Mouse (Mus musculus): ENCODE results near the gene Pla2g12b. TPM values are rescaled to one million over a fixed set of nuclear protein-coding genes. Genes with fewer than 3 reads are reported as not detected.

The Pla2g12b gene
- polyA plus RNA-seq, 1 experiment, result not detected

DNA sequence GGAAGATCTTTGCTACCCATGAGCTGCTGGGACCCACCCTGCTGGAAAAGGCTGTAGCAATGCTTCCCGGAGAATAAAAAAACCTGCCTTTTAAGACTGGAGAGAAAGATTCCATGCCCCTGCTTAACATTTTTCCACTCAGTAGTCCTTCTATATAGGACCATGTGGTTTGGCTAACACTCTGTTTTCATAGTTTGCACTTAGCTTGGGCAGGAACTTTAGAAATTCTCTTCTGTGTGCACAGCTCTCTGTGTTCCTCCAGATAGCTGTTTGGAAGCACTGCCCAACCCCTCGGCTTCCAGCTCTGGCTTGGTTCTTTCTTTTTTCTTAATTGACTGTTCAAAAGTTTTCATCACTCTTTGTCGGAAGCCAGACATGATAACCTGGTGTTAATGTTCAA lies 13.2 kb downstream of the Pla2g12b start:
- H3K27me3 ChIP-seq (ENCODE audit: control insufficient read depth, insufficient read depth, insufficient read length), result no peaks in the 10 kb centered on the region
- no peak overlapping the region for H3K4me3 ChIP-seq
- no peaks in the 10 kb centered on the region for H3K79me2 ChIP-seq (ENCODE audit: control insufficient read depth, insufficient read depth)
- H3K36me3 ChIP-seq (ENCODE audit: control insufficient read depth, insufficient read depth), result no peaks in the 10 kb centered on the region
- TF ChIP-seq MYOG (IDR thresholded peaks at IDR 0.05; ENCODE audit: control insufficient read depth in 1 of 3, insufficient read depth in 1 of 3, insufficient read length in 2 of 3, low read depth in 2 of 3), result no peak
- TF ChIP-seq E2F4 (IDR thresholded peaks at IDR 0.05; ENCODE audit: insufficient read depth), result no peak
- TF ChIP-seq POLR2A (IDR thresholded peaks at IDR 0.05; ENCODE audit: insufficient read length, low read depth), result no peak
- TF ChIP-seq SRF (IDR thresholded peaks at IDR 0.05; ENCODE audit: control insufficient read depth, insufficient read length, low read depth), result no peak
- no peak for TF ChIP-seq TCF12 (IDR thresholded peaks at IDR 0.05; ENCODE audit: insufficient read depth, poor library complexity, severe bottlenecking)
- no peak for TF ChIP-seq USF1 (IDR thresholded peaks at IDR 0.05; ENCODE audit: low read depth)
- no peak for TF ChIP-seq TCF3 (IDR thresholded peaks at IDR 0.05; ENCODE audit: insufficient read length, low read depth)
- no peak for TF ChIP-seq POLR2AphosphoS2 (IDR thresholded peaks at IDR 0.05; ENCODE audit: insufficient read length, low read depth)
- TF ChIP-seq MAX (IDR thresholded peaks at IDR 0.05; ENCODE audit: low read depth), result no peak
- TF ChIP-seq REST (IDR thresholded peaks at IDR 0.05; ENCODE audit: insufficient read depth, insufficient read length), result no peak
- no peak for TF ChIP-seq MYOD1 (IDR thresholded peaks at IDR 0.05; ENCODE audit: control insufficient read depth in 1 of 3, insufficient read length in 2 of 3, low read depth in 2 of 3)
- no peak for TF ChIP-seq CEBPB (IDR thresholded peaks at IDR 0.05; ENCODE audit: insufficient read depth, poor library complexity, severe bottlenecking)
- no peak overlapping the region for H3ac ChIP-seq (ENCODE audit: control insufficient read depth, insufficient read length)
- H3K4me2 ChIP-seq (ENCODE audit: low read depth), result no peak overlapping the region

DNA sequence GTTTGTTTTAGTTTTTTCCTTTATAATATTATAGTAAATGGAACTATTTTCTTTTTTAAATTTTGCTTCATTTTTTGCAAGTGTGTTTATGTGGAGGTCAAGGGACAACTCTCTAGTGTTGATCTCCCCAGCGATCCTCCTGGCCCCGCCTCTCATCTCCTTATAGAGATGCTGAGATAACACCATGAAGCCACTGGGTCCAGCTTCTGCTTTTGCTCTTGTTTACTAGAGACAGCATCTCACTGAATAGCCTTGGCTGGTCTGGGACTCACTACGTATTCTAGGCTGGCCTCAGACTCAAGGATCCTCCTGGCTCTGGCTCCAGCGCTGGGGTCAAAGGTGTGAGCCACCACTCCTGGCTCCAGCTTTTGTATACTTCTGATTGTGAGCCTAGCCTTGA lies 16.1 kb downstream of the Pla2g12b start:
- no peaks in the 10 kb centered on the region for H3K79me2 ChIP-seq (ENCODE audit: control insufficient read depth, insufficient read depth)
- no peaks in the 10 kb centered on the region for H3K36me3 ChIP-seq (ENCODE audit: control insufficient read depth, insufficient read depth)
- H3K4me3 ChIP-seq, result no peak overlapping the region
- H3K27me3 ChIP-seq (ENCODE audit: control insufficient read depth, insufficient read depth, insufficient read length), result no peaks in the 10 kb centered on the region
- no peak overlapping the region for H3K4me2 ChIP-seq (ENCODE audit: low read depth)
- TF ChIP-seq CEBPB (IDR thresholded peaks at IDR 0.05; ENCODE audit: insufficient read depth, poor library complexity, severe bottlenecking) (no peak), SRF (IDR thresholded peaks at IDR 0.05; ENCODE audit: control insufficient read depth, insufficient read length, low read depth) (no peak), MAX (IDR thresholded peaks at IDR 0.05; ENCODE audit: low read depth) (no peak), USF1 (IDR thresholded peaks at IDR 0.05; ENCODE audit: low read depth) (no peak), POLR2A (IDR thresholded peaks at IDR 0.05; ENCODE audit: insufficient read length, low read depth) (no peak), E2F4 (IDR thresholded peaks at IDR 0.05; ENCODE audit: insufficient read depth) (no peak), MYOD1 (IDR thresholded peaks at IDR 0.05; ENCODE audit: control insufficient read depth in 1 of 3, insufficient read length in 2 of 3, low read depth in 2 of 3) (no peak), TCF3 (IDR thresholded peaks at IDR 0.05; ENCODE audit: insufficient read length, low read depth) (no peak), POLR2AphosphoS2 (IDR thresholded peaks at IDR 0.05; ENCODE audit: insufficient read length, low read depth) (no peak)
- no peak overlapping the region for H3ac ChIP-seq (ENCODE audit: control insufficient read depth, insufficient read length)

DNA sequence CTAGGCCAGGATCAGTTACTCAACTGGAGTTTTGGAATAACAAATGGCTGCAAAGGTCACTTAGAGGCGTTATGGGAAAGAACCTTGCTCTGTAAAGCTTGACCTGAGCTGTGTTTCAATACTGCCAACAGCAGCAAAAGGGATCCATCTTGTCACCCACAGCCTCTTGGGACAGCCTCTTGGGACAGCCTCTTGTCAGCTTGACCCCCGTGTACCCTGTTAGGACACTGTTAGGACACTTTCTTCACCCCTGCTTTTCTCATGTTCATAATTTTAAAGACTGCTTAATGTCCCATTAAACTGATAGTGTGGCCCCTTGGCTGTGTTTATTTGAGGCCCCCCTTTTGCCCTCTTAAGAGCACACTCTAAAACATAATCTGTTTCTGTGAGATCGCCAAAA lies 21.0 kb downstream of the Pla2g12b start:
- no peaks in the 10 kb centered on the region for H3K79me2 ChIP-seq (ENCODE audit: control insufficient read depth, insufficient read depth)
- H3ac ChIP-seq (ENCODE audit: control insufficient read depth, insufficient read length), result no peak overlapping the region
- H3K4me3 ChIP-seq, result no peak overlapping the region
- no peak overlapping the region for H3K4me2 ChIP-seq (ENCODE audit: low read depth)
- H3K27me3 ChIP-seq (ENCODE audit: control insufficient read depth, insufficient read depth, insufficient read length), result no peaks in the 10 kb centered on the region
- no peaks in the 10 kb centered on the region for H3K36me3 ChIP-seq (ENCODE audit: control insufficient read depth, insufficient read depth)
- TF ChIP-seq REST (IDR thresholded peaks at IDR 0.05; ENCODE audit: insufficient read depth, insufficient read length), result no peak
- TF ChIP-seq POLR2AphosphoS2 (IDR thresholded peaks at IDR 0.05; ENCODE audit: insufficient read length, low read depth), result no peak
- no peak for TF ChIP-seq E2F4 (IDR thresholded peaks at IDR 0.05; ENCODE audit: insufficient read depth)
- no peak for TF ChIP-seq SRF (IDR thresholded peaks at IDR 0.05; ENCODE audit: control insufficient read depth, insufficient read length, low read depth)
- no peak for TF ChIP-seq CEBPB (IDR thresholded peaks at IDR 0.05; ENCODE audit: insufficient read depth, poor library complexity, severe bottlenecking)
- no peak for TF ChIP-seq POLR2A (IDR thresholded peaks at IDR 0.05; ENCODE audit: insufficient read length, low read depth)
- no peak for TF ChIP-seq USF1 (IDR thresholded peaks at IDR 0.05; ENCODE audit: low read depth)
- no peak for TF ChIP-seq TCF12 (IDR thresholded peaks at IDR 0.05; ENCODE audit: insufficient read depth, poor library complexity, severe bottlenecking)
- no peak for TF ChIP-seq MYOG (IDR thresholded peaks at IDR 0.05; ENCODE audit: control insufficient read depth in 1 of 3, insufficient read depth in 1 of 3, insufficient read length in 2 of 3, low read depth in 2 of 3)
- TF ChIP-seq TCF3 (IDR thresholded peaks at IDR 0.05; ENCODE audit: insufficient read length, low read depth), result no peak
- TF ChIP-seq MYOD1 (IDR thresholded peaks at IDR 0.05; ENCODE audit: control insufficient read depth in 1 of 3, insufficient read length in 2 of 3, low read depth in 2 of 3), result no peak
- no peak for TF ChIP-seq MAX (IDR thresholded peaks at IDR 0.05; ENCODE audit: low read depth)

DNA sequence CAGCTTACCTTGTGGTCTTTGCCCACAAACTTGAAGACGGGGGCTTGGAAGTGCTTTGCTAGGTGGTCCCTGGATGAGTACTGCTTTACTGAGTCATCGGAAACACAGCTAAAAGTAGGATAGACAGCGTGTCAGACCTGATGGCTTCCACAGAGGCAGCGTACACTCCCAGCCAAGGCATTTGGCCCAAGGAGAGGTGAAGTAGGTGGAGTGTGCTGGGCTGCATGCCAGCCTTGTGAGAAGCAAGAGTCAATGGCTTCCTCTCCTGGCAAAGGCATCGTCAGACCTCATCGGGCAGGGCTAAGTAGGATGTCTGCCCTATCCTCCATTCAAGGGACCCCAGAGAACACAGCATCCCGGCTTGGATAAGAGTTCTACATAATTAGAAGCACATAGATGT lies 21.9 kb downstream of the Pla2g12b start:
- Histone ChIP-seq H3K27me3 (ENCODE audit: control insufficient read depth, insufficient read depth, insufficient read length) (no peaks in the 10 kb centered on the region), H3K4me2 (ENCODE audit: low read depth) (no peak overlapping the region), H3K4me3 (no peak overlapping the region), H3K79me2 (ENCODE audit: control insufficient read depth, insufficient read depth) (no peaks in the 10 kb centered on the region), H3K36me3 (ENCODE audit: control insufficient read depth, insufficient read depth) (no peaks in the 10 kb centered on the region), H3ac (ENCODE audit: control insufficient read depth, insufficient read length) (no peak overlapping the region)
- TF ChIP-seq REST (IDR thresholded peaks at IDR 0.05; ENCODE audit: insufficient read depth, insufficient read length) (no peak), POLR2A (IDR thresholded peaks at IDR 0.05; ENCODE audit: insufficient read length, low read depth) (no peak), MAX (IDR thresholded peaks at IDR 0.05; ENCODE audit: low read depth) (no peak), MYOG (IDR thresholded peaks at IDR 0.05; ENCODE audit: control insufficient read depth in 1 of 3, insufficient read depth in 1 of 3, insufficient read length in 2 of 3, low read depth in 2 of 3) (no peak), MYOD1 (IDR thresholded peaks at IDR 0.05; ENCODE audit: control insufficient read depth in 1 of 3, insufficient read length in 2 of 3, low read depth in 2 of 3) (no peak), E2F4 (IDR thresholded peaks at IDR 0.05; ENCODE audit: insufficient read depth) (no peak), TCF12 (IDR thresholded peaks at IDR 0.05; ENCODE audit: insufficient read depth, poor library complexity, severe bottlenecking) (no peak), CEBPB (IDR thresholded peaks at IDR 0.05; ENCODE audit: insufficient read depth, poor library complexity, severe bottlenecking) (no peak), POLR2AphosphoS2 (IDR thresholded peaks at IDR 0.05; ENCODE audit: insufficient read length, low read depth) (no peak), SRF (IDR thresholded peaks at IDR 0.05; ENCODE audit: control insufficient read depth, insufficient read length, low read depth) (no peak), TCF3 (IDR thresholded peaks at IDR 0.05; ENCODE audit: insufficient read length, low read depth) (no peak), USF1 (IDR thresholded peaks at IDR 0.05; ENCODE audit: low read depth) (no peak)
